In genomic region chr4:138464667-138465353, GRCm38 (mm10) we compare ENCODE assay signal across 8 mouse cellular contexts. TPM values are rescaled to one million over a fixed set of nuclear protein-coding genes. Genes with fewer than 3 reads are reported as not detected.
DNase-seq lines count a peak whose midpoint lies in the region; ATAC-seq and TF ChIP-seq lines count a peak whose summit lies in the region.

No protein-coding gene starts in this region.

- H3K36me3 ChIP-seq in forebrain, embryonic 15.5 days = no peaks in the 10 kb centered on the region
- no peaks in the 10 kb centered on the region for H3K36me3 ChIP-seq in midbrain, embryonic 10.5 days
- no peaks in the 10 kb centered on the region for H3K36me3 ChIP-seq in testis, adult 2 months (ENCODE audit: control insufficient read depth, insufficient read depth, low read length)

- TF ChIP-seq POLR2A in testis, adult 2 months (IDR thresholded peaks at IDR 0.05; ENCODE audit: control insufficient read depth, low read depth, low read length) = no peak

- intact Hi-C loops in heart, postnatal 36 days (cut with DNase I) = loop anchor here (2.0 kb wide), 1 partner anchor 40 kb away; no protein-coding TSS in a partner anchor

- peak; percentile 86 for DNase-seq in ES-CJ7 (ENCODE audit: low read depth, low spot score)
- peak; percentile 80 to 91 for DNase-seq in adrenal gland, adult (ENCODE audit: inconsistent age in 2 of 2, low spot score in 1 of 2)
- DNase-seq in heart, postnatal 36 days = peak; percentile 51 to 70
- DNase-seq in kidney, postnatal 4 days = peak; percentile 91 to 95
- DNase-seq in midbrain, embryonic 10.5 days (ENCODE audit: low spot score) = peak; percentile 87
- no peak for DNase-seq in frontal cortex, postnatal 25 days (ENCODE audit: low spot score in 2 of 2)

- H3K27ac ChIP-seq in forebrain, embryonic 15.5 days (replicated peaks) = peak overlapping the region; percentile 64; the same call in 1 of the 2 replicates
- peak overlapping the region; percentile 93 for H3K27ac ChIP-seq in midbrain, embryonic 10.5 days (replicated peaks)
- H3K27ac ChIP-seq in testis, adult 2 months (ENCODE audit: control insufficient read depth, insufficient read depth, low read depth, low read length) = no peak overlapping the region

- H3K9me3 ChIP-seq in forebrain, embryonic 15.5 days = no peaks in the 10 kb centered on the region
- no peaks in the 10 kb centered on the region for H3K9me3 ChIP-seq in midbrain, embryonic 10.5 days (replicated peaks)

- peak overlapping the region; percentile 27 for H3K4me2 ChIP-seq in forebrain, embryonic 15.5 days (replicated peaks)

- H3K4me3 ChIP-seq in forebrain, embryonic 15.5 days = no peak overlapping the region
- H3K4me3 ChIP-seq in midbrain, embryonic 10.5 days = peak overlapping the region; percentile 46
- H3K4me3 ChIP-seq in testis, adult 2 months (ENCODE audit: control insufficient read depth, low read depth, low read length) = peak overlapping the region; percentile 15; the same call in 1 of the 2 replicates

- 1% methylated on average over 18 of the region's 22 CpGs for WGBS in forebrain, embryonic 15.5 days
- under 1% methylated on average over 18 of the region's 22 CpGs for WGBS in midbrain, embryonic 10.5 days

- H3K27me3 ChIP-seq in forebrain, embryonic 15.5 days = no peaks in the 10 kb centered on the region; the same call in 1 of the 2 replicates
- H3K27me3 ChIP-seq in midbrain, embryonic 10.5 days (ENCODE audit: low read depth, poor library complexity, severe bottlenecking) = peaks cover 54% of the 10 kb centered on the region
- H3K27me3 ChIP-seq in testis, adult 2 months (ENCODE audit: control insufficient read depth, insufficient read depth, low read length) = no peaks in the 10 kb centered on the region

- peak; percentile 55 for ATAC-seq in forebrain, embryonic 15.5 days (replicated peaks)

- no peak overlapping the region for H3K9ac ChIP-seq in forebrain, embryonic 15.5 days (replicated peaks)

- no peak for TF ChIP-seq CTCF in testis, adult 2 months (IDR thresholded peaks at IDR 0.05; ENCODE audit: control insufficient read depth, insufficient read depth, insufficient replicate concordance, low read depth, low read length)

- H3K4me1 ChIP-seq in forebrain, embryonic 15.5 days = peaks cover 39% of the 10 kb centered on the region
- H3K4me1 ChIP-seq in midbrain, embryonic 10.5 days = peaks cover 58% of the 10 kb centered on the region
- H3K4me1 ChIP-seq in testis, adult 2 months (ENCODE audit: control insufficient read depth, insufficient read depth, low read length) = peaks cover 10% of the 10 kb centered on the region

RNA-seq across cellular contexts. Expression of gene Camk2n1, which starts 10.7 kb away (rescaled TPM):
- 9.7 and 10.7 TPM in 2 replicates for polyA plus RNA-seq in forebrain, embryonic 15.5 days (2015; fragmentation: Nextera tagmentation; extraction: Ambion mirVana)
- total RNA-seq in heart, postnatal 36 days (2021) = 10 to 100 TPM in 1 of 2 experiments, 1 to 10 TPM in 1; 9.9 to 11.0 TPM
- polyA plus RNA-seq in midbrain, embryonic 10.5 days (2016; fragmentation: Nextera tagmentation; extraction: Ambion mirVana) = 3.3 and 3.9 TPM in 2 replicates
- polyA plus RNA-seq in testis, adult 2 months (2012; rRNA removed) = 34.4 and 38.9 TPM in 2 replicates

RNA-seq across cellular contexts. Expression of gene Mul1, which starts 30.3 kb away (rescaled TPM):
- 18.5 and 19.0 TPM in 2 replicates for polyA plus RNA-seq in forebrain, embryonic 15.5 days (2015; fragmentation: Nextera tagmentation; extraction: Ambion mirVana)
- total RNA-seq in heart, postnatal 36 days (2021) = 10 to 100 TPM; 75.2 to 79.0 TPM
- polyA plus RNA-seq in midbrain, embryonic 10.5 days (2016; fragmentation: Nextera tagmentation; extraction: Ambion mirVana) = 19.2 and 22.3 TPM in 2 replicates
- polyA plus RNA-seq in testis, adult 2 months (2012; rRNA removed) = 54.2 and 74.1 TPM in 2 replicates

Comparison
In these comparisons a context has a peak if more than half of its experiments do, and no peak if none do; other contexts are left out.
1. DNase-seq: peak in ES-CJ7 (single experiment), adrenal gland, adult (2 of 2), heart, postnatal 36 days (2 of 2), kidney, postnatal 4 days (2 of 2) and midbrain, embryonic 10.5 days (single experiment); none in frontal cortex, postnatal 25 days (0 of 2).